Mouse (Mus musculus) MEL (cell line): ENCODE results near the gene Egfr.

Source experiments
- CTCF ChIP-seq, 3 experiments: IDR thresholded peaks in 2 of 3; conservative IDR thresholded peaks in 1 of 3; 2 replicates each; pipeline ENCODE4 v1.5.1; 2011 to 2012; ENCODE audit warnings: low read length in 3 of 3, low read depth in 2 of 3, mild to moderate bottlenecking in 2 of 3, improper control_type of control experiment in 1 of 3, inconsistent platforms in 1 of 3, mixed read lengths in 1 of 3, moderate library complexity in 1 of 3; ENCODE audit not compliant: control insufficient read depth in 1 of 3, insufficient read depth in 1 of 3, poor library complexity in 1 of 3, severe bottlenecking in 1 of 3
- E2F4 ChIP-seq: IDR thresholded peaks from 2 replicates; pipeline ENCODE4 v1.6.1; 2011; ENCODE audit warnings: low read depth, low read length, improper control_type of control experiment, borderline replicate concordance
- ELF1 ChIP-seq: IDR thresholded peaks from 2 replicates; pipeline ENCODE4 v1.6.1; 2014; ENCODE audit warnings: low read depth, mild to moderate bottlenecking, inconsistent platforms, low read length, improper control_type of control experiment, moderate library complexity
- GATA1 ChIP-seq: IDR thresholded peaks from 2 replicates; pipeline ENCODE4 v1.6.1; 2011; ENCODE audit warnings: low read depth, low read length, improper control_type of control experiment
- MAFK ChIP-seq: IDR thresholded peaks from 2 replicates; pipeline ENCODE4 v1.6.1; 2011; ENCODE audit warnings: low read depth, mild to moderate bottlenecking, low read length, improper control_type of control experiment, borderline replicate concordance
- MAX ChIP-seq: IDR thresholded peaks from 2 replicates; pipeline ENCODE4 v1.6.1; 2011; ENCODE audit warnings: low read length, improper control_type of control experiment
- MXI1 ChIP-seq: IDR thresholded peaks from 2 replicates; pipeline ENCODE4 v1.6.1; 2011; ENCODE audit warnings: mild to moderate bottlenecking, low read depth, low read length, improper control_type of control experiment
- NRF1 ChIP-seq: IDR thresholded peaks from 2 replicates; pipeline ENCODE4 v1.6.1; 2014; ENCODE audit warnings: low read depth, mild to moderate bottlenecking, inconsistent platforms, low read length, improper control_type of control experiment, moderate library complexity; ENCODE audit not compliant: poor library complexity, insufficient read depth, severe bottlenecking
- POLR2A ChIP-seq, 2 experiments: IDR thresholded peaks; 2 replicates each; pipeline ENCODE4 v1.6.1; 2011 to 2012; ENCODE audit warnings: low read length in 2 of 2, mild to moderate bottlenecking in 2 of 2, control low read depth in 1 of 2, improper control_type of control experiment in 1 of 2, low read depth in 1 of 2, moderate library complexity in 1 of 2; ENCODE audit not compliant: control insufficient read depth in 1 of 2, insufficient read depth in 1 of 2, poor library complexity in 1 of 2
- TCF12 ChIP-seq: IDR thresholded peaks from 2 replicates; pipeline ENCODE4 v1.6.1; 2014; ENCODE audit warnings: low read depth, mild to moderate bottlenecking, inconsistent platforms, low read length, improper control_type of control experiment, moderate library complexity
- UBTF ChIP-seq: IDR thresholded peaks from 2 replicates; pipeline ENCODE4 v1.6.1; 2012; ENCODE audit warnings: low read depth, mild to moderate bottlenecking, inconsistent platforms, low read length, improper control_type of control experiment, moderate library complexity, borderline replicate concordance; ENCODE audit not compliant: insufficient read depth
- USF1 ChIP-seq: IDR thresholded peaks from 2 replicates; pipeline ENCODE4 v1.6.1; 2014; ENCODE audit warnings: low read depth, mild to moderate bottlenecking, inconsistent platforms, low read length, improper control_type of control experiment, moderate library complexity
- ZC3H11A ChIP-seq: IDR thresholded peaks from 2 replicates; pipeline ENCODE4 v1.6.1; 2012; ENCODE audit warnings: low read depth, mild to moderate bottlenecking, inconsistent platforms, low read length, improper control_type of control experiment

GRCm38 (mm10) chr11:16802668-16803067 is 50.7 kb downstream of the Egfr start:
- TF ChIP-seq MAFK (no peak), E2F4 (no peak), TCF12 (no peak), MAX (no peak), ZC3H11A (no peak), USF1 (no peak), POLR2A (IDR thresholded peaks at IDR 0.05; ENCODE audit: control insufficient read depth in 1 of 2, insufficient read depth in 1 of 2, low read depth in 1 of 2, low read length in 2 of 2, poor library complexity in 1 of 2) (no peak), MXI1 (no peak), ELF1 (no peak), NRF1 (no peak), GATA1 (no peak), CTCF (IDR thresholded peaks at IDR 0.05 in 2 of 3, conservative IDR thresholded peaks at IDR 0.05 in 1 of 3; ENCODE audit: control insufficient read depth in 1 of 3, insufficient read depth in 1 of 3, low read depth in 2 of 3, low read length in 3 of 3, poor library complexity in 1 of 3, severe bottlenecking in 1 of 3) (no peak), UBTF (no peak)
